Mouse (Mus musculus) brain, embryonic 18.5 days (tissue): ENCODE results near the gene Ubc.

ENCODE experiments used
- DNase-seq: peaks from one replicate; pipeline ENCODE4 v3.0.0-alpha.2; 2012; ENCODE audit warnings: low read depth, low spot score

Ubc gene

GRCm38 (mm10) chr5:125348487-125348886 lies 41.5 kb downstream of the Ubc start:
- no peak for DNase-seq

- no peak for DNase-seq
Measured at GRCm38 (mm10) chr5:125348067-125348466, 41.9 kb downstream of the Ubc start.

- DNase-seq, result no peak
Measured at GRCm38 (mm10) chr5:125344296-125344695, 45.7 kb downstream of the Ubc start.

- DNase-seq, result no peak
Measured at GRCm38 (mm10) chr5:125341459-125342090, 48.4 kb downstream of the Ubc start.

- no peak for DNase-seq
Measured at GRCm38 (mm10) chr5:125340547-125341262, 49.3 kb downstream of the Ubc start, which contains the start of gene Scarb1. Gene Scarb1, minus strand, starts transcription at chr5:125341094.

GRCm38 (mm10) chr5:125339851-125340531 lies 50.0 kb downstream of the Ubc start:
- DNase-seq, result no peak

- no peak for DNase-seq
Measured at GRCm38 (mm10) chr5:125339108-125339751, 50.8 kb downstream of the Ubc start.

GRCm38 (mm10) chr5:125337526-125337925 lies 52.5 kb downstream of the Ubc start:
- no peak for DNase-seq

- no peak for DNase-seq
Measured at GRCm38 (mm10) chr5:125337012-125337411, 53.0 kb downstream of the Ubc start.
